Mouse (Mus musculus): Measurements from ENCODE around the gene Znrf1. TPM values are rescaled to one million over a fixed set of nuclear protein-coding genes. Genes with fewer than 3 reads are reported as not detected.

Gene Znrf1
- total RNA-seq, 2 experiments from 2014 or later = 144 to 151 TPM

Other genes starting within 250 kb of the Znrf1 start
- gene Rfwd3, start 235.9 kb upstream of the Znrf1 start, total RNA-seq (2021) = 10 to 100 TPM; 22.3 to 23.2 TPM
- under 1 TPM; 0.37 to 0.86 TPM for gene Mlkl, start 197.9 kb upstream of the Znrf1 start, total RNA-seq (2021)
- gene Fa2h, start 142.3 kb upstream of the Znrf1 start, total RNA-seq (2021) = 10 to 100 TPM; 12.2 to 14.6 TPM
- gene Wdr59, start 14.0 kb upstream of the Znrf1 start, total RNA-seq (2021) = 10 to 100 TPM; 18.1 to 20.0 TPM
- gene Ldhd, start 94.3 kb downstream of the Znrf1 start, total RNA-seq (2021) = 1 to 10 TPM; 9.1 to 9.3 TPM
- gene Zfp1, start 107.3 kb downstream of the Znrf1 start, total RNA-seq (2021) = 10 to 100 TPM; 21.0 to 23.3 TPM
- not detected for gene Ctrb1, start 154.9 kb downstream of the Znrf1 start, total RNA-seq (2021)
- 10 to 100 TPM; 51.1 to 51.3 TPM for gene Bcar1, start 207.7 kb downstream of the Znrf1 start, total RNA-seq (2021)